Comparison of ENCODE assay signal across 23 mouse cellular contexts in genomic region chr4:119665166-119665565, GRCm38 (mm10). TPM values are rescaled to one million over a fixed set of nuclear protein-coding genes. Genes with fewer than 3 reads are reported as not detected.
"Had no signal": no experiment of that assay in that cellular context is flagged by ENCODE, and none has a peak within 500 bp of the region (broad histone marks: within the 10 kb centered on the region; RNA-seq: fewer than 3 reads in every experiment).

No protein-coding gene starts in this region.

- H3K36me3 ChIP-seq: midbrain, embryonic 13.5 days; midbrain, embryonic 15.5 days; neural tube, embryonic 12.5 days had no signal

- H3K4me1 ChIP-seq: neural tube, embryonic 12.5 days had no signal

- H3K27me3 ChIP-seq: midbrain, embryonic 13.5 days; midbrain, embryonic 15.5 days; neural tube, embryonic 12.5 days had no signal

- H3K4me3 ChIP-seq: megakaryocyte, embryonic 14.5 days; midbrain, embryonic 13.5 days; midbrain, embryonic 15.5 days; neural tube, embryonic 12.5 days had no signal

- DNase-seq: lung, adult 18-20 months; lung, embryonic 14.5 days; lung, postnatal 10 days; lung, postnatal 36 days; right cerebral cortex, postnatal 14 days; spleen, adult 18-20 months; thymus, adult 18-20 months; thymus, postnatal 14 days; thymus, postnatal 36 days had no signal

- H3K27ac ChIP-seq: macrophage; midbrain, embryonic 13.5 days; midbrain, embryonic 15.5 days; neural tube, embryonic 12.5 days had no signal

- H3K9me3 ChIP-seq: megakaryocyte, embryonic 14.5 days; midbrain, embryonic 13.5 days; midbrain, embryonic 15.5 days; neural tube, embryonic 12.5 days had no signal

- H3K4me2 ChIP-seq: lung, embryonic 14.5 days; midbrain, embryonic 11.5 days; midbrain, embryonic 13.5 days; midbrain, embryonic 15.5 days; neural tube, embryonic 12.5 days had no signal

- ATAC-seq: midbrain, embryonic 13.5 days; midbrain, embryonic 15.5 days had no signal

- H3K9ac ChIP-seq: lung, embryonic 14.5 days; midbrain, embryonic 13.5 days; midbrain, embryonic 15.5 days; neural tube, embryonic 12.5 days had no signal

RNA-seq across cellular contexts. Expression of gene Guca2b, which starts 6.4 kb away (rescaled TPM):
- total RNA-seq: megakaryocyte progenitor cell, adult 5-6 weeks; midbrain, postnatal 0 days; monocyte, adult 5-6 weeks; neutrophil, adult 5-6 weeks had no signal
- polyA plus RNA-seq: lung, embryonic 14.5 days; lung, embryonic 16.5 days; macrophage; midbrain, embryonic 11.5 days; midbrain, embryonic 13.5 days; midbrain, embryonic 15.5 days; midbrain, postnatal 0 days; neural tube, embryonic 12.5 days; neural tube, embryonic 14.5 days; stomach, embryonic 14.5 days had no signal

RNA-seq across cellular contexts. Expression of gene Guca2a, which starts 27.7 kb away (rescaled TPM):
- total RNA-seq: megakaryocyte progenitor cell, adult 5-6 weeks; midbrain, postnatal 0 days; monocyte, adult 5-6 weeks; neutrophil, adult 5-6 weeks had no signal
- polyA plus RNA-seq: macrophage; midbrain, embryonic 11.5 days; midbrain, embryonic 13.5 days; midbrain, embryonic 15.5 days; midbrain, postnatal 0 days; neural tube, embryonic 12.5 days; neural tube, embryonic 14.5 days; stomach, embryonic 14.5 days; thymus, postnatal 0 days had no signal
